Mouse (Mus musculus) hindbrain, postnatal 0 days (tissue): Measurements from ENCODE around the gene Gcm2. TPM values are rescaled to one million over a fixed set of nuclear protein-coding genes. Genes with fewer than 3 reads are reported as not detected.

Source experiments
- ATAC-seq: fragments of 200-750 bp; cut with Nextera tagmentation; 2 replicates; pipeline ENCODE4 v1.8.0; 2017; ENCODE audit warnings: mild to moderate bottlenecking, moderate TSS enrichment, moderate library complexity
- DNase-seq: peaks from one replicate; pipeline ENCODE4 v3.0.0-alpha.2; 2015; ENCODE audit warnings: low spot score
- H3K27ac ChIP-seq: fragments of 300-500 bp; sonication (generic); 2 replicates; pipeline ENCODE4 v1.5.1; 2014; ENCODE audit warnings: mild to moderate bottlenecking
- H3K27me3 ChIP-seq: fragments of 300-500 bp; sonication (generic); 2 replicates; pipeline ENCODE4 v1.6.1; 2014; ENCODE audit warnings: low read length, mixed read lengths; ENCODE audit not compliant: insufficient read depth
- H3K36me3 ChIP-seq: fragments of 300-500 bp; sonication (generic); 2 replicates; pipeline ENCODE4 v1.6.1; 2014; ENCODE audit warnings: low read length, mixed read lengths; ENCODE audit not compliant: insufficient read depth
- H3K4me1 ChIP-seq: fragments of 300-500 bp; sonication (generic); 2 replicates; pipeline ENCODE4 v1.6.1; 2014; ENCODE audit warnings: antibody characterized with exemption, low read length, mixed read lengths; ENCODE audit not compliant: insufficient read depth
- H3K4me2 ChIP-seq: fragments of 300-500 bp; sonication (generic); 2 replicates; pipeline ENCODE4 v1.6.1; 2014; ENCODE audit warnings: low read depth, mild to moderate bottlenecking, low read length, moderate library complexity, mixed read lengths
- H3K4me3 ChIP-seq: fragments of 300-500 bp; sonication (generic); 2 replicates; pipeline ENCODE4 v1.5.1; 2014; ENCODE audit warnings: low read length
- H3K9ac ChIP-seq: fragments of 300-500 bp; sonication (generic); replicated peaks from 2 replicates; pipeline ENCODE4 v1.6.1; 2014; ENCODE audit warnings: mild to moderate bottlenecking, low read length, moderate library complexity, mixed read lengths
- H3K9me3 ChIP-seq: fragments of 300-500 bp; sonication (generic); 2 replicates; pipeline ENCODE4 v1.6.1; 2016; ENCODE audit warnings: low read length, mixed read lengths
- CTCF ChIP-seq: IDR thresholded peaks from 2 replicates; pipeline ENCODE4 v1.5.1; 2016; ENCODE audit warnings: antibody characterized with exemption, control low read depth, low read depth
- whole genome bisulfite sequencing: fragments of 180-500 bp; shearing (Covaris S2); extraction: QIAGEN DNeasy Blood & Tissue Kit; methylation state at CpG from one replicate; pipeline ENCODE4 v1.1.7; 2014; 5-methylcytosine and 5-hydroxymethylcytosine counted together
- polyA plus RNA-seq: library from polyadenylated mRNA; unstranded; fragments of >200 nt; fragmentation: Nextera tagmentation; extraction: Ambion mirVana; gene quantifications from 2 replicates; pipeline ENCODE4 v1.2.1, GENCODE M21; 2015
- total RNA-seq: library from RNA; depleted of rRNA; stranded (reverse); fragments of >200 nt; gene quantifications from 2 replicates; pipeline ENCODE4 v1.2.3, GENCODE M21; 2014

Gcm2 gene
- total and polyA plus RNA-seq, 2 experiments from 2014 or later, result not detected

GRCm38 (mm10) chr13:41080700-41081099 lies 30.1 kb downstream of the Gcm2 start:
- Histone ChIP-seq H3K4me1 (no peaks in the 10 kb centered on the region), H3K9ac (no peak overlapping the region), H3K36me3 (no peaks in the 10 kb centered on the region), H3K27ac (no peak overlapping the region), H3K27me3 (0 out of 2 replicates have a peak, but pooled peaks cover 7% of the 10 kb centered on the region), H3K9me3 (no peaks in the 10 kb centered on the region), H3K4me3 (no peak overlapping the region), H3K4me2 (no peak overlapping the region)
- TF ChIP-seq CTCF, result no peak
- no peak for DNase-seq
- WGBS, result 96% methylated on average over 6 of the region's 6 CpGs
- no peak for ATAC-seq

GRCm38 (mm10) chr13:41079859-41080258 lies 31.0 kb downstream of the Gcm2 start:
- 57% methylated on average over 5 of the region's 5 CpGs for WGBS
- Histone ChIP-seq H3K27me3 (0 out of 2 replicates have a peak, but pooled peaks cover 7% of the 10 kb centered on the region), H3K4me3 (peak overlapping the region; percentile 52), H3K4me2 (peak overlapping the region; percentile 69), H3K4me1 (no peaks in the 10 kb centered on the region), H3K27ac (no peak overlapping the region), H3K9ac (no peak overlapping the region), H3K9me3 (no peaks in the 10 kb centered on the region), H3K36me3 (no peaks in the 10 kb centered on the region)
- no peak for DNase-seq
- ATAC-seq, result no peak
- no peak for TF ChIP-seq CTCF

- Histone ChIP-seq H3K4me3 (peak within 1 kb of the TSS; percentile 52), H3K9me3 (no peaks in the 10 kb centered on the region), H3K27ac (no peak within 1 kb of the TSS), H3K36me3 (no peaks in the 10 kb centered on the region), H3K9ac (peak within 1 kb of the TSS; percentile 41), H3K4me2 (peak within 1 kb of the TSS; percentile 69), H3K27me3 (0 out of 2 replicates have a peak, but pooled peaks cover 7% of the 10 kb centered on the region), H3K4me1 (no peaks in the 10 kb centered on the region)
- DNase-seq (peak; percentile 88), ATAC-seq (peak; percentile 92)
- 1% methylated on average over 39 of the region's 40 CpGs for WGBS
- no peak for TF ChIP-seq CTCF
These were observed 31.4 kb downstream of the Gcm2 start, which contains the start of gene Mak for GRCm38 (mm10) chr13:41079421-41079780. Gene Mak, minus strand, starts transcription at chr13:41079706.

- Histone ChIP-seq H3K27ac (no peak overlapping the region), H3K27me3 (0 out of 2 replicates have a peak, but pooled peaks cover 7% of the 10 kb centered on the region), H3K36me3 (no peaks in the 10 kb centered on the region), H3K4me1 (no peaks in the 10 kb centered on the region), H3K4me2 (peak overlapping the region; percentile 69), H3K9me3 (no peaks in the 10 kb centered on the region), H3K4me3 (peak overlapping the region; percentile 52), H3K9ac (peak overlapping the region; percentile 41)
- TF ChIP-seq CTCF, result no peak
- DNase-seq, result no peak
- ATAC-seq, result peak; percentile 16
- WGBS, result 8% methylated on average over 24 of the region's 24 CpGs
These were observed 32.0 kb downstream of the Gcm2 start for GRCm38 (mm10) chr13:41078690-41079420.

GRCm38 (mm10) chr13:41077921-41078320 lies 32.9 kb downstream of the Gcm2 start:
- ATAC-seq (no peak), DNase-seq (no peak)
- H3K4me2 ChIP-seq, result peak overlapping the region; percentile 69; the same call in 1 of the 2 replicates
- no peak for TF ChIP-seq CTCF
- 70% methylated on average over 9 of the region's 9 CpGs for WGBS
- no peak overlapping the region for H3K4me3 ChIP-seq
- H3K36me3 ChIP-seq, result no peaks in the 10 kb centered on the region
- no peaks in the 10 kb centered on the region for H3K9me3 ChIP-seq
- no peaks in the 10 kb centered on the region for H3K4me1 ChIP-seq
- no peak overlapping the region for H3K9ac ChIP-seq
- H3K27ac ChIP-seq, result no peak overlapping the region
- 0 out of 2 replicates have a peak, but pooled peaks cover 7% of the 10 kb centered on the region for H3K27me3 ChIP-seq

GRCm38 (mm10) chr13:41073819-41074218 lies 37.0 kb downstream of the Gcm2 start:
- H3K9ac ChIP-seq, result no peak overlapping the region
- H3K4me2 ChIP-seq, result no peak overlapping the region
- 88% methylated on average over 5 of the region's 5 CpGs for WGBS
- no peaks in the 10 kb centered on the region for H3K9me3 ChIP-seq
- DNase-seq (no peak), ATAC-seq (no peak)
- no peak overlapping the region for H3K27ac ChIP-seq
- no peak for TF ChIP-seq CTCF
- no peaks in the 10 kb centered on the region for H3K4me1 ChIP-seq
- H3K4me3 ChIP-seq, result no peak overlapping the region
- no peaks in the 10 kb centered on the region for H3K36me3 ChIP-seq
- H3K27me3 ChIP-seq, result no peaks in the 10 kb centered on the region

GRCm38 (mm10) chr13:41071617-41072016 lies 39.2 kb downstream of the Gcm2 start:
- no peak overlapping the region for H3K4me3 ChIP-seq
- no peaks in the 10 kb centered on the region for H3K9me3 ChIP-seq
- H3K27ac ChIP-seq, result no peak overlapping the region
- H3K36me3 ChIP-seq, result no peaks in the 10 kb centered on the region
- no peak overlapping the region for H3K9ac ChIP-seq
- no peaks in the 10 kb centered on the region for H3K4me1 ChIP-seq
- H3K27me3 ChIP-seq, result no peaks in the 10 kb centered on the region
- no peak for ATAC-seq
- no peak overlapping the region for H3K4me2 ChIP-seq
- no peak for TF ChIP-seq CTCF
- DNase-seq, result peak; percentile 2
- WGBS, result 84% methylated on average over 11 of the region's 11 CpGs
